Mouse (Mus musculus) hindbrain, embryonic 11.5 days (tissue): ENCODE measurements at regions not wholly inside any gene's neighbourhood (a gene's known extent, or its start where the extent isn't known, plus 50 kb on each side); places are given as distances from the start of the nearest gene placed in this dataset.

Experiments
- ATAC-seq: fragments of 200-750 bp; cut with Nextera tagmentation; 2 replicates; pipeline ENCODE4 v1.8.0; 2017; ENCODE audit warnings: mild to moderate bottlenecking, moderate TSS enrichment, moderate library complexity; ENCODE audit not compliant: low FRiP score
- DNase-seq: peaks from one replicate; pipeline ENCODE4 v3.0.0-alpha.2; 2015; ENCODE audit warnings: low spot score
- H3K27ac ChIP-seq: fragments of 300-500 bp; sonication (generic); 2 replicates; pipeline ENCODE4 v1.5.1; 2014; ENCODE audit warnings: mild to moderate bottlenecking, low read depth, low read length
- H3K27me3 ChIP-seq: fragments of 300-500 bp; sonication (generic); 2 replicates; pipeline ENCODE4 v1.6.1; 2014; ENCODE audit warnings: mild to moderate bottlenecking, low read length, moderate library complexity, mixed read lengths; ENCODE audit not compliant: control insufficient read depth, insufficient read depth
- H3K36me3 ChIP-seq: fragments of 300-500 bp; sonication (generic); 2 replicates; pipeline ENCODE4 v1.6.1; 2014; ENCODE audit warnings: mild to moderate bottlenecking, low read length, moderate library complexity, mixed read lengths; ENCODE audit not compliant: control insufficient read depth, insufficient read depth
- H3K4me1 ChIP-seq: fragments of 300-500 bp; sonication (generic); replicated peaks from 2 replicates; pipeline ENCODE4 v1.6.1; 2014; ENCODE audit warnings: low read length, mixed read lengths; ENCODE audit not compliant: control insufficient read depth, insufficient read depth
- H3K4me2 ChIP-seq: fragments of 300-500 bp; sonication (generic); replicated peaks from 2 replicates; pipeline ENCODE4 v1.6.1; 2014; ENCODE audit warnings: mild to moderate bottlenecking, low read depth, low read length
- H3K4me3 ChIP-seq: fragments of 300-500 bp; sonication (generic); 2 replicates; pipeline ENCODE4 v1.5.1; 2014; ENCODE audit warnings: low read depth, low read length
- H3K9ac ChIP-seq: fragments of 300-500 bp; sonication (generic); 2 replicates; pipeline ENCODE4 v1.6.1; 2014; ENCODE audit warnings: low read depth, low read length
- H3K9me3 ChIP-seq: fragments of 300-500 bp; sonication (generic); 2 replicates; pipeline ENCODE4 v1.6.1; 2016; ENCODE audit warnings: low read length; ENCODE audit not compliant: control insufficient read depth
- WGBS: fragments of 180-500 bp; shearing (Covaris S2); extraction: QIAGEN DNeasy Blood & Tissue Kit; methylation state at CpG from one replicate; pipeline ENCODE4 v1.1.7; 2014; 5-methylcytosine and 5-hydroxymethylcytosine counted together

DNA sequence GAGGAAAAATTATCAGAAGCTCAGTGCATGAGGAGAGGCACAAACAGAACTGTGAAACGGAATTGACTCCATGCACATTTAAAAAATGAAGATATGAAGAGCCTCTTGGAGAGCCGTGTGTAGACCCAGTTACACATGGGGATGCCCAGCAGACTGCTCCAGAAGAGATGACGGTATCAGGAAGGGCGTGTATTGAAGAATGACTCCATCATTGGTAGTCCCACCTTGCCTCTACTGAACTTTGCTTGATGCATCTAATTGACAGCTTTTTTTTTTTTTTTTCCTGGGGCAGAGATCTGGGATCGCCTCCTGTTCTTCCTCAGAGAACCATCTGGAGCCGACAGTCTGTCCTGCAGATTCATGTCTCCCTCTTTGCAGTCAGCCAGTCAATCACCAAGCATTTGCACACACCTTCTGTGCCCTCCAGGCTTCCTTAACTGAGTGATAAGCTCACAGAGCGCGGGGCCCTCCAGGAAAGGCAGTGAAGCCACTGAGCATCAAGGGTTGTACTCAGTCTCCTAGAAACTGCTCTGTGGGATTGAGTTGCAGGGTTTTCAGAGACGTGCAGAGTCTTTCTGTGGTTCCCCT lies 57.6 kb upstream of the D1Pas1 start:
- Histone ChIP-seq H3K4me3 (no peak overlapping the region), H3K36me3 (no peaks in the 10 kb centered on the region), H3K9ac (no peak overlapping the region), H3K27ac (no peak overlapping the region), H3K4me1 (no peaks in the 10 kb centered on the region), H3K4me2 (no peak overlapping the region), H3K27me3 (no peaks in the 10 kb centered on the region), H3K9me3 (no peaks in the 10 kb centered on the region)
- no peak for ATAC-seq
- no peak for DNase-seq
- 86% methylated on average over 9 of the region's 9 CpGs for WGBS

DNA sequence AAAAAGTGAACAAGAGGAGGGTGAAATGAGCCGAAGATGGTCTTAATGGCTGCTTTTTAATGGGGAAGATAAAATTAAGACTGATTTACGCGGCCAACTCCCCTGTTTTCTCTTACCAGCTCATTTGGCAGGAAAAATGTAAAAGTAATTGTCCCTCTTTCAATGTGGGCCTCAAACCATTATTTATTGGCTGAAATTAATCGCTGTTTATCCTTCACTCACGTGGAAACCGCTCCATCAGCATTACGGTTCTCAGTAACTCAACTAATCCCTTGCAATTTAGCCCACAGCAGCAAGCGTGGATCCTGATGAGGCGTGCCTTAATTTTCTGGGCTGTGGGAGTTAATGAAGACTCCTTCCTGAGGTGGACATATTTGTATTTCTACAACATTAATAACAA lies 58.1 kb upstream of the D1Pas1 start:
- H3K9ac ChIP-seq: no peak overlapping the region
- H3K27me3 ChIP-seq: no peaks in the 10 kb centered on the region
- DNase-seq (no peak), ATAC-seq (no peak)
- no peak overlapping the region for H3K4me3 ChIP-seq
- WGBS: 82% methylated on average over 9 of the region's 9 CpGs
- no peaks in the 10 kb centered on the region for H3K4me1 ChIP-seq
- H3K36me3 ChIP-seq: no peaks in the 10 kb centered on the region
- H3K4me2 ChIP-seq: no peak overlapping the region
- H3K27ac ChIP-seq: no peak overlapping the region
- H3K9me3 ChIP-seq: no peaks in the 10 kb centered on the region

DNA sequence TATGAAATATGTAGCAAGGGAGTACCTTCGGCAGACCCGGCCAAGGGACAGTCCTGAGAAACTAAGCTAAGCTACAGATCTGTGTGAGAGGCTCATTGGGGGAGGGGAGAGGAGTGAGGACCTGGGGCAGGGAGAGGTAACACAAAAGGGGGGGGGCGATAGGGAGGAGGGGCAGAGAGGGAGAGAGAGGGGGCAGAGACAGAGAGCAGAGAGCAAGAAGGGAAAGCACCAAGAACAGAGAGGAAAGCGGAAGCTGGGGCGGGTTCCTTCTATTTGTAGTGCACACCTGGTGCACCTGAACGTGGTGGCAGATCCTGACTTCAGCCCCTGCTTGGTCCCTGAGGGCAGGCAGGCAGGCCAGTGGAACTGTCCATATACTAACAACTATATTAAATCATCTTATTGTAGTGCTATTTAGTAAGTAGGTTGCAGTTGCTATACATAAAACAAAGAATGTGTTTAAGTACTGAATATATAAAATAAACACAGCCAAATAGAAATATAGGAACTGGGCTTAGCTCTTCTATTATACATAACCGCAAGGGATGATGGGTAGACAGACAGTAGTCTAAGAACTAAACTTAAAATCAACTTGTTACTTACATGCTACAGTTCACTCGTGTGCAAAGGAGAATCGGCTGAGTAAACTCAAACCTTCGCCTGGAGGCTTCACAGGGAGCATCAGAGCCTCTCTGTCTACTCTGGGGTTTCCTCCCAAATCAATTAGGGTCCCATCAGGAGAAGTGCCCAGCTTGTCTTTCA lies 59.6 kb upstream of the D1Pas1 start:
- no peak for ATAC-seq
- WGBS: 82% methylated on average over 9 of the region's 10 CpGs
- H3K9me3 ChIP-seq: no peaks in the 10 kb centered on the region

GRCm38 (mm10) chr1:186905942-186906341 lies 61.3 kb upstream of the D1Pas1 start:
- no peak for DNase-seq
- Histone ChIP-seq H3K4me3 (no peak overlapping the region), H3K9ac (no peak overlapping the region), H3K27me3 (no peaks in the 10 kb centered on the region), H3K36me3 (no peaks in the 10 kb centered on the region), H3K27ac (no peak overlapping the region), H3K4me1 (no peaks in the 10 kb centered on the region), H3K9me3 (no peaks in the 10 kb centered on the region), H3K4me2 (no peak overlapping the region)
- 93% methylated on average over 7 of the region's 7 CpGs for WGBS
- ATAC-seq: no peak

More for the DNA sequence above, 59.6 kb upstream of the D1Pas1 start:
- H3K4me3 ChIP-seq: no peak overlapping the region
- no peak overlapping the region for H3K4me2 ChIP-seq
- no peaks in the 10 kb centered on the region for H3K4me1 ChIP-seq
- DNase-seq: no peak
- H3K27ac ChIP-seq: no peak overlapping the region
- no peak overlapping the region for H3K9ac ChIP-seq
- H3K27me3 ChIP-seq: no peaks in the 10 kb centered on the region
- no peaks in the 10 kb centered on the region for H3K36me3 ChIP-seq

DNA sequence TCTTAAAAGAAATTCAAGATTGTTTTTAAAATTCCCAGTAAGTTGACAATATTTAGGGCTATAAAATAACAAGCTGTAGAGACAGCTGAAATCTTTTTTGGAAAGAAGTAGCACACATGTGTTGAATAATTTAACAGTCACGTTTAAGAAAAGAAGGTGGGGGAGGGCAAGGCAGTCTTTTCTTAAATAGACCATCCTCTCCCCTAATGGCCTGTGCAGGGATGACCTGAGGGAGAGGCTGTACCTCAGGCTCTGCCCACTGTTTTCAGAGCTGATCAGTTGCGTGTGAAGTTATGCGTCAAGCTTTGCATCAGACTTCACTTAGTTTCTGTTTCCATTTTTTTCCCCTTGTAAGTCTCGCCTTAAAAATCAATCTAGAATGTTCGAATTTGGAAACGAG lies 65.7 kb upstream of the D1Pas1 start:
- Histone ChIP-seq H3K36me3 (no peaks in the 10 kb centered on the region), H3K4me2 (no peak overlapping the region), H3K27me3 (no peaks in the 10 kb centered on the region), H3K9ac (no peak overlapping the region), H3K4me1 (no peaks in the 10 kb centered on the region), H3K4me3 (no peak overlapping the region), H3K27ac (no peak overlapping the region), H3K9me3 (no peaks in the 10 kb centered on the region)
- ATAC-seq (no peak), DNase-seq (no peak)
- WGBS: 83% methylated on average over 6 of the region's 6 CpGs

- Histone ChIP-seq H3K4me3 (no peak overlapping the region), H3K9ac (no peak overlapping the region), H3K4me2 (no peak overlapping the region), H3K27ac (no peak overlapping the region), H3K4me1 (no peaks in the 10 kb centered on the region), H3K27me3 (no peaks in the 10 kb centered on the region), H3K36me3 (no peaks in the 10 kb centered on the region), H3K9me3 (no peaks in the 10 kb centered on the region)
- ATAC-seq (no peak), DNase-seq (no peak)
- WGBS: 63% methylated on average over 8 of the region's 8 CpGs
Observed at GRCm38 (mm10) chr1:186898203-186898602, 69.0 kb upstream of the D1Pas1 start.

- H3K9ac ChIP-seq: no peak overlapping the region
- no peaks in the 10 kb centered on the region for H3K9me3 ChIP-seq
- no peak overlapping the region for H3K4me3 ChIP-seq
- H3K4me1 ChIP-seq: no peaks in the 10 kb centered on the region
- 75% methylated on average over 5 of the region's 5 CpGs for WGBS
- no peaks in the 10 kb centered on the region for H3K27me3 ChIP-seq
- no peak overlapping the region for H3K27ac ChIP-seq
- DNase-seq (no peak), ATAC-seq (no peak)
- H3K36me3 ChIP-seq: no peaks in the 10 kb centered on the region
- no peak overlapping the region for H3K4me2 ChIP-seq
Observed at GRCm38 (mm10) chr1:186889584-186889852, 77.7 kb upstream of the D1Pas1 start.

- Histone ChIP-seq H3K4me2 (no peak overlapping the region), H3K27me3 (no peaks in the 10 kb centered on the region), H3K36me3 (no peaks in the 10 kb centered on the region), H3K27ac (0 out of 2 replicates have a peak overlapping the region, but pooled peaks have one; percentile 30), H3K4me3 (no peak overlapping the region), H3K9ac (no peak overlapping the region), H3K9me3 (no peaks in the 10 kb centered on the region), H3K4me1 (no peaks in the 10 kb centered on the region)
- peak; percentile 29 for DNase-seq
- no peak for ATAC-seq
- WGBS: 62% methylated on average over 11 of the region's 11 CpGs
Observed at GRCm38 (mm10) chr1:186888767-186889583, 78.2 kb upstream of the D1Pas1 start.

DNA sequence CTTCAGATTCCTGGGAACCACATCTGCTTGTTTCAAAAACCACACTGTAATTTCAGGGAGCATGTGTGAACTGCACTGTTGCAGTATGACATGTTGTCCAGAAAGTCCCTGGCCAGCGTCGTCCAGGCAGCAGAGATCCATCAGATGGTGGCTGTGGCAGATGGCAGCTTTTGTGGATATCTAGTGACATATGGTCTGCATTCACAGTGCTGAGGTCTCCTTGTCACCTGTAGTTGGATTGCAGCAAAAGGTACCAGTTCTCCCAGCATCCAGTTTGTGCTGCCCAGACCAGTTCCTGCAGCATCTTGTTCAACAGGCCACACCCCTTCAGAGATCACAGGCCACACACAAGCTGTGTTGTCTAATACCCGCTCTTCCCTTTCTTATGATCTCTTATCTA lies 80.1 kb upstream of the D1Pas1 start:
- no peaks in the 10 kb centered on the region for H3K4me1 ChIP-seq
- no peaks in the 10 kb centered on the region for H3K27me3 ChIP-seq
- ATAC-seq (no peak), DNase-seq (no peak)
- no peak overlapping the region for H3K4me2 ChIP-seq
- 64% methylated on average over 3 of the region's 3 CpGs for WGBS
- H3K27ac ChIP-seq: no peak overlapping the region
- H3K4me3 ChIP-seq: no peak overlapping the region
- H3K36me3 ChIP-seq: no peaks in the 10 kb centered on the region
- no peaks in the 10 kb centered on the region for H3K9me3 ChIP-seq
- no peak overlapping the region for H3K9ac ChIP-seq
